Mouse (Mus musculus): Measurements from ENCODE around the gene Bik.

- TF ChIP-seq CTCF (IDR thresholded peaks at IDR 0.05; ENCODE audit: extremely low read depth, insufficient read length, insufficient replicate concordance, low read depth, low read length): peak; percentile 79; the same call in 1 of the 2 replicates
- TF ChIP-seq POLR2A (IDR thresholded peaks at IDR 0.05; ENCODE audit: low read depth, low read length): no peak
Observed at GRCm38 (mm10) chr15:83518215-83519048, 8.2 kb upstream of the Bik start.

Measured in small intestine, adult 2 months (tissue).